Mouse (Mus musculus) spleen, adult 2 months (tissue): ENCODE measurements around the gene Evc.

Experiments used
- CTCF ChIP-seq: fragments of 200-500 bp; IDR thresholded peaks from 2 replicates; pipeline ENCODE4 v1.5.1; 2011; ENCODE audit warnings: mild to moderate bottlenecking, inconsistent platforms; ENCODE audit not compliant: insufficient read depth, insufficient read length, insufficient replicate concordance; ENCODE audit errors: extremely low read depth
- POLR2A ChIP-seq: fragments of 200-500 bp; IDR thresholded peaks from 2 replicates; pipeline ENCODE4 v1.6.1; 2011; ENCODE audit warnings: low read depth, low read length, inconsistent platforms

GRCm38 (mm10) chr5:37362618-37363017, 25.9 kb upstream of the Evc start:
- no peak for TF ChIP-seq POLR2A
- TF ChIP-seq CTCF = no peak
